Mouse (Mus musculus): ENCODE measurements at regions not wholly inside any gene's neighbourhood (a gene's known extent, or its start where the extent isn't known, plus 50 kb on each side); places are given as distances from the start of the nearest gene placed in this dataset.
"Not testable (repeated sequence)": the region's sequence is repeated elsewhere in the genome, so short reads cannot be mapped to it uniquely, and the experiment has no call there.

- peak; percentile 81 for DNase-seq (ENCODE audit: low read depth, low spot score)
These were observed 68.3 kb downstream of the Hsp90b1 start for GRCm38 (mm10) chr10:86636953-86637376.

- DNase-seq (ENCODE audit: low read depth, low spot score): not testable (repeated sequence)
These were observed 68.8 kb downstream of the Hsp90b1 start for GRCm38 (mm10) chr10:86636515-86636914.

- DNase-seq (ENCODE audit: low read depth, low spot score): not testable (repeated sequence)
These were observed 78.6 kb downstream of the Hsp90b1 start for GRCm38 (mm10) chr10:86626734-86627133.

- DNase-seq (ENCODE audit: low read depth, low spot score): not testable (repeated sequence)
These were observed 87.2 kb downstream of the Hsp90b1 start for GRCm38 (mm10) chr10:86617958-86618664.

GRCm38 (mm10) chr10:86612341-86612740 is 93.0 kb downstream of the Hsp90b1 start:
- not testable (repeated sequence) for DNase-seq (ENCODE audit: low read depth, low spot score)

- DNase-seq (ENCODE audit: low read depth, low spot score): peak; percentile 4
These were observed 95.3 kb downstream of the Hsp90b1 start for GRCm38 (mm10) chr10:86610027-86610426.

- DNase-seq (ENCODE audit: low read depth, low spot score): not testable (repeated sequence)
These were observed 102.1 kb upstream of the Syn3 start for GRCm38 (mm10) chr10:86600843-86601242.

GRCm38 (mm10) chr10:86599991-86600390 is 101.3 kb upstream of the Syn3 start:
- DNase-seq (ENCODE audit: low read depth, low spot score): not testable (repeated sequence)

GRCm38 (mm10) chr10:86590211-86590610 is 91.5 kb upstream of the Syn3 start:
- DNase-seq (ENCODE audit: low read depth, low spot score): not testable (repeated sequence)

GRCm38 (mm10) chr10:86566875-86567274 is 68.2 kb upstream of the Syn3 start:
- DNase-seq (ENCODE audit: low read depth, low spot score): not testable (repeated sequence)

GRCm38 (mm10) chr10:86555843-86556242 is 57.1 kb upstream of the Syn3 start:
- DNase-seq (ENCODE audit: low read depth, low spot score): peak; percentile 14
